Mouse (Mus musculus) myocyte (in vitro differentiated cells): ENCODE results near the gene Fam214a. TPM values are rescaled to one million over a fixed set of nuclear protein-coding genes. Genes with fewer than 3 reads are reported as not detected.

Experiments used
- H3K27me3 ChIP-seq: one replicate; pipeline ENCODE4 v1.6.1; 2011; ENCODE audit not compliant: control insufficient read depth, insufficient read depth, insufficient read length
- H3K36me3 ChIP-seq: one replicate; pipeline ENCODE4 v1.6.1; 2011; ENCODE audit not compliant: control insufficient read depth, insufficient read depth
- H3K4me2 ChIP-seq: one replicate; pipeline ENCODE4 v1.6.1; 2011; ENCODE audit warnings: low read depth, control low read depth
- H3K4me3 ChIP-seq: one replicate; pipeline ENCODE4 v1.5.1; 2011; ENCODE audit warnings: mild to moderate bottlenecking, control low read depth, moderate library complexity
- H3K79me2 ChIP-seq: one replicate; pipeline ENCODE4 v1.6.1; 2011; ENCODE audit not compliant: control insufficient read depth, insufficient read depth
- H3ac ChIP-seq: one replicate; pipeline ENCODE4 v1.6.1; 2011; ENCODE audit not compliant: control insufficient read depth, insufficient read length
- CEBPB ChIP-seq: IDR thresholded peaks from 2 replicates; pipeline ENCODE4 v1.6.1; 2011; ENCODE audit warnings: mild to moderate bottlenecking, moderate library complexity; ENCODE audit not compliant: poor library complexity, insufficient read depth, severe bottlenecking
- E2F4 ChIP-seq: IDR thresholded peaks from one replicate; pipeline ENCODE4 v1.6.1; 2011; ENCODE audit warnings: mild to moderate bottlenecking, control low read depth, moderate library complexity; ENCODE audit not compliant: insufficient read depth
- MAX ChIP-seq: IDR thresholded peaks from one replicate; pipeline ENCODE4 v1.6.1; 2011; ENCODE audit warnings: low read depth, mild to moderate bottlenecking, control low read depth
- MYOD1 ChIP-seq, 3 experiments: IDR thresholded peaks; one replicate each; pipeline ENCODE4 v1.6.1; 2011; ENCODE audit warnings: control low read depth in 2 of 3, low read depth in 2 of 3, mild to moderate bottlenecking in 2 of 3, moderate library complexity in 1 of 3; ENCODE audit not compliant: insufficient read length in 2 of 3, control insufficient read depth in 1 of 3
- MYOG ChIP-seq, 3 experiments: IDR thresholded peaks; one replicate each; pipeline ENCODE4 v1.6.1; 2011; ENCODE audit warnings: control low read depth in 2 of 3, low read depth in 2 of 3, mild to moderate bottlenecking in 2 of 3; ENCODE audit not compliant: insufficient read length in 2 of 3, control insufficient read depth in 1 of 3, insufficient read depth in 1 of 3
- POLR2A ChIP-seq: IDR thresholded peaks from one replicate; pipeline ENCODE4 v1.6.1; 2011; ENCODE audit warnings: low read depth, mild to moderate bottlenecking, control low read depth, moderate library complexity; ENCODE audit not compliant: insufficient read length
- POLR2AphosphoS2 ChIP-seq: IDR thresholded peaks from one replicate; pipeline ENCODE4 v1.6.1; 2011; ENCODE audit warnings: low read depth, control low read depth; ENCODE audit not compliant: insufficient read length
- REST ChIP-seq: IDR thresholded peaks from one replicate; pipeline ENCODE4 v1.6.1; 2011; ENCODE audit warnings: mild to moderate bottlenecking, control low read depth, moderate library complexity; ENCODE audit not compliant: insufficient read depth, insufficient read length
- SRF ChIP-seq: IDR thresholded peaks from one replicate; pipeline ENCODE4 v1.6.1; 2011; ENCODE audit warnings: low read depth; ENCODE audit not compliant: control insufficient read depth, insufficient read length
- TCF12 ChIP-seq: IDR thresholded peaks from one replicate; pipeline ENCODE4 v1.6.1; 2011; ENCODE audit warnings: mild to moderate bottlenecking, control low read depth; ENCODE audit not compliant: poor library complexity, insufficient read depth, severe bottlenecking
- TCF3 ChIP-seq: IDR thresholded peaks from one replicate; pipeline ENCODE4 v1.6.1; 2011; ENCODE audit warnings: low read depth, control low read depth; ENCODE audit not compliant: insufficient read length
- USF1 ChIP-seq: IDR thresholded peaks from one replicate; pipeline ENCODE4 v1.6.1; 2011; ENCODE audit warnings: low read depth, mild to moderate bottlenecking, control low read depth, moderate library complexity
- polyA plus RNA-seq: library from polyadenylated mRNA; unstranded; fragments of >200 nt; fragmentation: generic; extraction: Trizol; gene quantifications from one replicate; pipeline ENCODE4 v1.2.1, GENCODE M21; 2012; ENCODE audit warnings: missing spikeins

Fam214a gene
- polyA plus RNA-seq, 1 experiment = 2.6 TPM

DNA sequence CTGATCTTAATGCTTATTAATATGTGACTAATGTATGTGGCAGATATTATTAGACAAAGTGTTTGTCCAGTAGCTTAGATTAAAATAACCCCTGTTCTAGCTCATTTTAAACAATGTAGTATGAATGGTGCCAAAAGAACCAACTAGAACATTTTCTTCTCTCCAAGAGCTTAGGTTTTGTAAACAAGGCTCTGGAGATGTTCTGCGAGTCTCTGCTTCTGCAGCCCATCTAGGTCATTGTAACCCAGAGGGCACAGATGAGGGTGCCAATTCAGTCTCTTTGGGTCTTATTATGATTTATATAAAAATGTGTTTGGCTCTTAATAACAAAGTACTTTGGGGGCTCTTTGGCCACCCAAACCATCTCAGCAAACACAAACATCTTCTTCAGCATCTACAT, 17.9 kb downstream of the Fam214a start:
- H3K79me2 ChIP-seq = no peaks in the 10 kb centered on the region
- H3ac ChIP-seq = no peak overlapping the region
- no peaks in the 10 kb centered on the region for H3K27me3 ChIP-seq
- no peaks in the 10 kb centered on the region for H3K36me3 ChIP-seq
- no peak overlapping the region for H3K4me2 ChIP-seq
- TF ChIP-seq TCF3 (no peak), CEBPB (no peak)
- no peak overlapping the region for H3K4me3 ChIP-seq

DNA sequence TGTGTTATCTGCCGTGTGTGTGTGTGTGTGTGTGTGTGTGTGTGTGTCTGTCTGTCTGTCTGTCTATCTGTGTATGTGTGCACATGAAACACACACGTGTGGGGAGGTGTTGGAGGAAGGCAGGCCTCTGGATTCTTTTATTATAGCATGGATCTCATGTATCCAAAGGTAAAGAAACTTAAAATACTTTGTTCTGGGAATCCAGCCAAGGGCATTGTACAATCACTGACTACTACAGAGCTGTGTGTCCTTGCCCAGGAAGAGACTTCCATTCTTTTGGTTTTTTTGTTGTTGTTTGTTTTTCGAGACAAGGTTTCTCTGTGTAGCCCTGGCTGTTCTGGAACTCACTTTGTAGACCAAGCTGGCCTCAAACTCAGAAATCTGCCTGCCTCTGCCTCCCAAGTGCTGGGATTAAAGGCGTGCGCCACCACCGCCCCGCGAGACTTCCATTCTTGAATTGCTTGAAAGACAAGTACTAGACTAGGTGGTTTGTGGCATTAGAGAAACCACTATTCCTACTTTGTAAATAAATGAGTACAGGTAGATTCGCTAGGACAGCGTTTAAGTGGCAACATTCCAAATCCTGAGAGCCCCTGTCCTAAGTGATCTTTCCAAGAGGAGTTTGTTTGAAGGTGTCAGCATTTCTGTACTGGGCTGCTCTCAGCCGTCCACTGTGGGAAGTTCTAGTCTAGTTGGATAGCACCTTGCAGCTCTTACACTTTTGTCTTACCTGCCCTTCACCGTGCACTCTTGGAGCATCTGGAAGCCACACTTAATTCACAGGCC, 18.7 kb downstream of the Fam214a start:
- no peaks in the 10 kb centered on the region for H3K27me3 ChIP-seq
- H3K4me2 ChIP-seq = no peak overlapping the region
- H3K4me3 ChIP-seq = no peak overlapping the region
- no peak for TF ChIP-seq E2F4
- TF ChIP-seq TCF12 = no peak
- TF ChIP-seq REST = no peak
- no peak for TF ChIP-seq USF1
- no peak for TF ChIP-seq MYOD1 (IDR thresholded peaks at IDR 0.05; ENCODE audit: control insufficient read depth in 1 of 3, insufficient read length in 2 of 3, low read depth in 2 of 3)
- TF ChIP-seq SRF = no peak
- TF ChIP-seq MYOG (IDR thresholded peaks at IDR 0.05; ENCODE audit: control insufficient read depth in 1 of 3, insufficient read depth in 1 of 3, insufficient read length in 2 of 3, low read depth in 2 of 3) = no peak
- no peak for TF ChIP-seq TCF3
- no peak for TF ChIP-seq POLR2A
- TF ChIP-seq MAX = no peak
- no peak for TF ChIP-seq POLR2AphosphoS2
- TF ChIP-seq CEBPB = no peak
- no peaks in the 10 kb centered on the region for H3K79me2 ChIP-seq
- H3K36me3 ChIP-seq = no peaks in the 10 kb centered on the region
- H3ac ChIP-seq = no peak overlapping the region

DNA sequence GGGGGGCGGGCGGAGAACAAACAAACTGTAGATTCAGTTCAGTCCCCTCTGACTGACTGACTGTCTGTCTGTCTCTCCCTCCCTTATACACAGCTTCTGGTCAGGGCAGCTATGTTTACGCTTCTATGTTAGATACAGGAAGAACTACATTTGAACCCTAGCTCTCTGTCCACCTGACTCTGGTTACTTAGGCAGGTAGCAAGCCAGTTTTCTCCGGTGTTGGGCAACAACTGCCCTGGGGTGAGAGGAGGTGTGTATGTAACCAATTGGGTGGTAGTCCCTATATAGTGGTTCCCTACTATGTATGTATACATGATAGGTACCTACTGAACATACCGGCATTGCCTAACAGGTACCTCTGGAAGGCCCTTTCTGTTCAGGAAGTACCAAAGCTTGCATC, 20.1 kb downstream of the Fam214a start:
- TF ChIP-seq POLR2A (no peak), TCF12 (no peak), MYOD1 (IDR thresholded peaks at IDR 0.05; ENCODE audit: control insufficient read depth in 1 of 3, insufficient read length in 2 of 3, low read depth in 2 of 3) (no peak), MAX (no peak), USF1 (no peak), MYOG (IDR thresholded peaks at IDR 0.05; ENCODE audit: control insufficient read depth in 1 of 3, insufficient read depth in 1 of 3, insufficient read length in 2 of 3, low read depth in 2 of 3) (no peak), TCF3 (no peak), POLR2AphosphoS2 (no peak), SRF (no peak), CEBPB (no peak), REST (no peak), E2F4 (no peak)
- Histone ChIP-seq H3K27me3 (no peaks in the 10 kb centered on the region), H3K36me3 (no peaks in the 10 kb centered on the region), H3ac (no peak overlapping the region), H3K4me3 (no peak overlapping the region), H3K79me2 (no peaks in the 10 kb centered on the region), H3K4me2 (no peak overlapping the region)

DNA sequence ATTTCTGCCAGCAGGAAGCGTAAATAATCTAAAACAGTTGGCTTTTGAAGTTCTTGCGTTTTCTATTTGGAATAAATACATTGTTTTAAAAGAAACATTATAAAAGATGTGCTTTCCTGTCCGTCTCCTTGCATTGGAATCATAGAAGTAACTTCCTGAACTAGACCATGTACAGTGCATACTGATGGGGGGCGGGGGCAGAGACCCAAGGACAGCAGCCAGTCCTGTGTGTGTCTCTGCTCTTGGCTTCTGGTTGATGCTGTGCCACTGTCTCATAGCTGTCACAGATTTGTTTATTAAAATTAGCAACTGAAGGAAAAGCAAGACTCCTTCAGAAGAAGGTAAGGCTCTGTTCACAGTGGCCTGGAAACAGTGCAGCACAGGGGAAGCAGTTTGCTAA, 20.5 kb downstream of the Fam214a start:
- Histone ChIP-seq H3K79me2 (no peaks in the 10 kb centered on the region), H3ac (no peak overlapping the region), H3K36me3 (no peaks in the 10 kb centered on the region), H3K27me3 (no peaks in the 10 kb centered on the region), H3K4me3 (no peak overlapping the region), H3K4me2 (no peak overlapping the region)
- no peak for TF ChIP-seq TCF3
- TF ChIP-seq MAX = no peak
- TF ChIP-seq TCF12 = no peak
- no peak for TF ChIP-seq POLR2AphosphoS2
- TF ChIP-seq E2F4 = no peak
- TF ChIP-seq MYOD1 (IDR thresholded peaks at IDR 0.05; ENCODE audit: control insufficient read depth in 1 of 3, insufficient read length in 2 of 3, low read depth in 2 of 3) = no peak
- no peak for TF ChIP-seq SRF

DNA sequence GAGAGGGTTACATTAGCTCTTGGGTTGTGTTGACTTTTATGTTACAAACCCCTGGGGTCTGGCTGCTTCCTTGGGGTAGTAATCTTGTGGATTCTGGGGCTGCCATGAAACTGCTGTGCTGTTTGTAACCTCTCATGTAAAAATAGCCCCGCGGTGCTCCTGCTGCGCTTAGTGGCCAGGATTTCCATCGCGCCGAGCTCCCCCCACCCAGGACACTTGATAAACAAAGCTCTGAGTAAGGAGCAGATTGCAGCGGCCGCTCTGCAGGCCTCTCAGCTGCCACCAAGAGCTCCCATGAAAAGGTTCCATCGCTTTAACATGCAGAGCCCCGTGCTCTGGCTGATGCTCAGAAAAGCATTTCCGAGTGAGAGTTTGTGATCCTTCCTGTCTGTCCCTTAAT, 22.1 kb downstream of the Fam214a start:
- H3K4me2 ChIP-seq = no peak overlapping the region
- H3K79me2 ChIP-seq = no peaks in the 10 kb centered on the region
- H3K27me3 ChIP-seq = no peaks in the 10 kb centered on the region
- TF ChIP-seq MAX (no peak), REST (no peak), POLR2AphosphoS2 (no peak), POLR2A (no peak), SRF (no peak), USF1 (no peak), CEBPB (no peak), TCF12 (no peak), E2F4 (no peak), MYOG (IDR thresholded peaks at IDR 0.05; ENCODE audit: control insufficient read depth in 1 of 3, insufficient read depth in 1 of 3, insufficient read length in 2 of 3, low read depth in 2 of 3) (no peak), MYOD1 (IDR thresholded peaks at IDR 0.05; ENCODE audit: control insufficient read depth in 1 of 3, insufficient read length in 2 of 3, low read depth in 2 of 3) (no peak), TCF3 (no peak)
- H3ac ChIP-seq = no peak overlapping the region
- no peak overlapping the region for H3K4me3 ChIP-seq
- no peaks in the 10 kb centered on the region for H3K36me3 ChIP-seq
